Mouse (Mus musculus) midbrain, postnatal 0 days (tissue): ENCODE data around the gene Lmbrd2. TPM values are rescaled to one million over a fixed set of nuclear protein-coding genes. Genes with fewer than 3 reads are reported as not detected.
"Not testable (repeated sequence)": the region's sequence is repeated elsewhere in the genome, so short reads cannot be mapped to it uniquely, and the experiment has no call there.

Source experiments
- ATAC-seq: fragments of 200-750 bp; cut with Nextera tagmentation; 2 replicates; pipeline ENCODE4 v1.8.0; 2017; ENCODE audit warnings: moderate number of reproducible peaks, mild to moderate bottlenecking, moderate TSS enrichment, moderate library complexity; ENCODE audit not compliant: low FRiP score
- DNase-seq: peaks from one replicate; pipeline ENCODE4 v3.0.0-alpha.2; 2015; ENCODE audit warnings: low spot score
- H3K27ac ChIP-seq: fragments of 300-500 bp; sonication (generic); 2 replicates; pipeline ENCODE4 v1.5.1; 2014; ENCODE audit warnings: low read depth, mild to moderate bottlenecking, low read length, mixed read lengths
- H3K27me3 ChIP-seq: fragments of 300-500 bp; sonication (generic); 2 replicates; pipeline ENCODE4 v1.6.1; 2014; ENCODE audit warnings: low read length, control low read depth, mixed read lengths; ENCODE audit not compliant: insufficient read depth
- H3K36me3 ChIP-seq: fragments of 300-500 bp; sonication (generic); 2 replicates; pipeline ENCODE4 v1.6.1; 2014; ENCODE audit warnings: low read length, control low read depth, mixed read lengths; ENCODE audit not compliant: insufficient read depth
- H3K4me1 ChIP-seq: fragments of 300-500 bp; sonication (generic); 2 replicates; pipeline ENCODE4 v1.6.1; 2014; ENCODE audit warnings: mild to moderate bottlenecking, control low read depth, antibody characterized with exemption, low read length, mixed read lengths; ENCODE audit not compliant: insufficient read depth
- H3K4me2 ChIP-seq: fragments of 300-500 bp; sonication (generic); 2 replicates; pipeline ENCODE4 v1.6.1; 2014; ENCODE audit warnings: low read depth, mild to moderate bottlenecking, low read length, mixed read lengths; ENCODE audit not compliant: poor library complexity, severe bottlenecking
- H3K4me3 ChIP-seq: fragments of 300-500 bp; sonication (generic); 2 replicates; pipeline ENCODE4 v1.5.1; 2014; ENCODE audit warnings: low read depth, mild to moderate bottlenecking, low read length, moderate library complexity
- H3K9ac ChIP-seq: fragments of 300-500 bp; sonication (generic); replicated peaks from 2 replicates; pipeline ENCODE4 v1.6.1; 2014; ENCODE audit warnings: mild to moderate bottlenecking, low read length, moderate library complexity, mixed read lengths; ENCODE audit not compliant: poor library complexity, severe bottlenecking
- H3K9me3 ChIP-seq: fragments of 300-500 bp; sonication (generic); 2 replicates; pipeline ENCODE4 v1.6.1; 2016; ENCODE audit warnings: low read length, control low read depth
- CTCF ChIP-seq: IDR thresholded peaks from 2 replicates; pipeline ENCODE4 v1.5.1; 2016; ENCODE audit warnings: antibody characterized with exemption, mild to moderate bottlenecking
- WGBS: fragments of 180-500 bp; shearing (Covaris S2); extraction: QIAGEN DNeasy Blood & Tissue Kit; methylation state at CpG from one replicate; pipeline ENCODE4 v1.1.7; 2014; 5-methylcytosine and 5-hydroxymethylcytosine counted together
- polyA plus RNA-seq: library from polyadenylated mRNA; unstranded; fragments of >200 nt; fragmentation: Nextera tagmentation; extraction: Ambion mirVana; gene quantifications from 2 replicates; pipeline ENCODE4 v1.2.1, GENCODE M21; 2015
- total RNA-seq: library from RNA; depleted of rRNA; stranded (reverse); fragments of >200 nt; gene quantifications from 2 replicates; pipeline ENCODE4 v1.2.3, GENCODE M21; 2014; rRNA removed

The Lmbrd2 gene
- total and polyA plus RNA-seq, 2 experiments from 2014 or later: 3.3 to 20.7 TPM

DNA sequence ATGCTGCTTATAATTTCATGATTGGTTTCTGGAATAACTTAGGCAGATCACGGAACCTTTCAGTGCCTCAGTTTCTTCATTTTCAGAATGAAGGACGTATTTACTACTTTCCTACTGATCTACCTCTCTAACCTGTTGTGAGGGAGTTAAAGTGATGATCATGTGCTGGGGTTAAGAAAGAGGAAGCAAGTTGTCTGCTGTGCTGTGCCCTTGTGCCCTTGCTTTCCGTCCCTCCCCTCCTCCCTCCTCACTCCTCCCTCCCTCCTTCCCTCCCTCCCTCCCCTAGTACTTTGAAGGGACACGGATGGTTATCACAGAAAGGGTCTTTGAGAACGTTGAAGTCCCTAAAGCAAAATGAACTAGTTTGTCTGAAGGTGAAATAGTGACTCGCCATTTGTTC, 58.1 kb downstream of the Lmbrd2 start:
- no peaks in the 10 kb centered on the region for H3K9me3 ChIP-seq
- H3K4me2 ChIP-seq: no peak overlapping the region
- ATAC-seq: no peak
- H3K9ac ChIP-seq: no peak overlapping the region
- H3K27ac ChIP-seq: no peak overlapping the region
- no peak overlapping the region for H3K4me3 ChIP-seq
- peaks cover 15% of the 10 kb centered on the region for H3K36me3 ChIP-seq
- no peak for TF ChIP-seq CTCF
- H3K27me3 ChIP-seq: no peaks in the 10 kb centered on the region
- H3K4me1 ChIP-seq: no peaks in the 10 kb centered on the region
- WGBS: 64% methylated on average over 6 of the region's 6 CpGs
- no peak for DNase-seq

DNA sequence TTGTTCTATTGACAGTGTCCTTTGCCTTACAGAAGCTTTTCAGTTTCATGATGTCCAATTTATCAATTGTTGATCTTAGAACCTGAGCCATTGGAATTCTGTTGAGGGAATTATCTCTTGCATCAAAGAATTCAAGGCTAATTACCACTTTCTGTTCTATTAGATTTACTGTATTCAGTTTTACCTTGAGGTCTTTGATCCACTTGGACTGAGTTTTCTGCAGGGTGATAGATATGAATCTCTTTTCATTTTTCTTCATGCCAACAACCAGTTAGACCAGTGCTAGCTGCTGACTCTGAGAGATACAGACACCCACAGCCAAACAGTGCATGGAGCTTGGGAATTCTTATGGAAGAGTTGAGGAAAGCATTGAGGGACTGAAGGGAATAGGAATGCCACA, 71.5 kb downstream of the Lmbrd2 start:
- H3K27ac ChIP-seq: no peak overlapping the region
- H3K4me2 ChIP-seq: no peak overlapping the region
- ATAC-seq (no peak), DNase-seq (no peak)
- H3K9me3 ChIP-seq: no peaks in the 10 kb centered on the region
- H3K27me3 ChIP-seq: no peaks in the 10 kb centered on the region
- no peaks in the 10 kb centered on the region for H3K4me1 ChIP-seq
- no peak overlapping the region for H3K9ac ChIP-seq
- no peak for TF ChIP-seq CTCF
- no peaks in the 10 kb centered on the region for H3K36me3 ChIP-seq
- no peak overlapping the region for H3K4me3 ChIP-seq

GRCm38 (mm10) chr15:9213026-9213425, 72.7 kb downstream of the Lmbrd2 start:
- not testable (repeated sequence) for H3K27ac ChIP-seq, H3K4me3 ChIP-seq, H3K9me3 ChIP-seq, H3K4me1 ChIP-seq, H3K36me3 ChIP-seq, DNase-seq, H3K27me3 ChIP-seq, H3K4me2 ChIP-seq, ATAC-seq, H3K9ac ChIP-seq
- WGBS: 63% methylated on average over 3 of the region's 3 CpGs

DNA sequence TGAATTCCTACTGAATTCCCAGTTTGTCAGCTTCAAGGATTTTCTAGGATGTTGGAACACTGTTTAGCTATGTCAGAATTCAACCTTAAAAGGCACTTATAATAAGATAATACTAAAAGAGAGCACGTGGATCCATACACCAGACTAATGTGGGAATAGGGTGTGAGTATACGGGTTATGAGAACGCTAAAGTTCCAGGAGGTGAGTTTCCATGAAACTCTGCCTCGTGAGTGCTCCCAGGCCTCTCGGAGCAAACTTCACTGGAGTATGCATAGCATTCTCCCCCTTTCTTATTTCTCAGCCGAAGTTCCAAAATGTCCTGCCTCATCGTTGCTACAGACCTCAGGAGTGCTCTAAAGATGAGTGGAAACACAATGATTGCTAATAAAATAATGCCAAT, 73.1 kb downstream of the Lmbrd2 start:
- H3K4me2 ChIP-seq, H3K9ac ChIP-seq, DNase-seq, H3K4me3 ChIP-seq, H3K9me3 ChIP-seq, ATAC-seq, H3K27me3 ChIP-seq, H3K36me3 ChIP-seq, H3K27ac ChIP-seq, H3K4me1 ChIP-seq: not testable (repeated sequence)
- 92% methylated on average over 7 of the region's 7 CpGs for WGBS

DNA sequence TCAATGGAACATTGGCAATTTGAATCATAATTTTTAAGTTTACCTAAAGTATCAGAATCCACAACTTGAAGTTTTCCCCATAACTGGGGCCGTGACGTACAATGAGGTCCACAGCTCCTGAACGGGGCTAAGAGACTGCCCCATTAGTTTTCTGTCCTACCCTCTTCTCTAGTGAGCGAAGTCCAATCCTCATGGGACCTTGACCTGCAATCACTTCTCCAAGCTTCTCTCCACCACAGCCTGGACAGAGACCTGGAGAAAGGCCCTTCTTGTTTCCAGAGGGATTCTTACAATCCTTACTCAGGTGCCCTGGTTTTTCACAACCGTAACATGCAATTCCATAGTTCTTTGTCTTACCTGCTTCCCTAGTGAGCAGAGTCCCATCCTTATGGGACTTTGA, 76.1 kb downstream of the Lmbrd2 start:
- ATAC-seq: no peak
- Histone ChIP-seq H3K36me3 (no peaks in the 10 kb centered on the region), H3K27me3 (no peaks in the 10 kb centered on the region), H3K27ac (no peak overlapping the region), H3K9me3 (no peaks in the 10 kb centered on the region), H3K4me1 (no peaks in the 10 kb centered on the region), H3K9ac (no peak overlapping the region), H3K4me3 (no peak overlapping the region), H3K4me2 (no peak overlapping the region)
- no peak for DNase-seq
- 92% methylated on average over 5 of the region's 5 CpGs for WGBS
- no peak for TF ChIP-seq CTCF

GRCm38 (mm10) chr15:9230917-9231316, 90.6 kb downstream of the Lmbrd2 start:
- not testable (repeated sequence) for H3K9ac ChIP-seq, ATAC-seq, H3K4me2 ChIP-seq, H3K4me1 ChIP-seq, H3K9me3 ChIP-seq, H3K36me3 ChIP-seq, H3K27me3 ChIP-seq, H3K27ac ChIP-seq, H3K4me3 ChIP-seq
- peak; percentile 20; the same call in 1 of the 2 replicates for TF ChIP-seq CTCF
- DNase-seq: peak; percentile 2
- WGBS: 76% methylated on average over 4 of the region's 4 CpGs

DNA sequence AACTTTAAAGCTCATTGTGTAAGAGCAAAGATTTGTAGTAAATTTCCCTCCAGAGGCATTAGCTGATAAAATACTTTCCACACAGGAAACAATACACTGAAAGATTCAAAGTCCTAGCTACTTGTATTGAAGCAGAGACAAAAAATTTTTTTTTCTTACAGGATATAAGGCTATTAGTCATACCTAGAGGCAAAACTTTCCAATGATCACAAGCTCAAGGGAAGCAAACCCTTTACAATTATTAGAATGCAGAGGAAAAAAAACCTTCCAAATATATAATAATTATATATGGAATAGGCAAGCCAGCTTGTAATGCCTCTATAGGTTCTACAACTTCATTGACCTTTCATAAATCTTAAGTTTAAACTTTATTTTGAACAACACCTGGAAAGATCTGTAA, 106.0 kb downstream of the Lmbrd2 start:
- Histone ChIP-seq H3K4me3 (no peak overlapping the region), H3K36me3 (no peaks in the 10 kb centered on the region), H3K27ac (no peak overlapping the region), H3K4me2 (no peak overlapping the region), H3K9me3 (no peaks in the 10 kb centered on the region), H3K9ac (no peak overlapping the region), H3K27me3 (no peaks in the 10 kb centered on the region), H3K4me1 (no peaks in the 10 kb centered on the region)
- ATAC-seq: no peak
- no peak for TF ChIP-seq CTCF
- no peak for DNase-seq

Other genes starting within 250 kb of the Lmbrd2 start
- gene Ranbp3l, start 172.6 kb upstream of the Lmbrd2 start, total RNA-seq: 14.5 and 29.5 TPM in 2 replicates
- 15.0 and 15.5 TPM in 2 replicates for gene Ranbp3l, start 172.6 kb upstream of the Lmbrd2 start, polyA plus RNA-seq
- 33.7 and 34.3 TPM in 2 replicates for gene Nadk2, start 69.3 kb upstream of the Lmbrd2 start, total RNA-seq
- gene Nadk2, start 69.3 kb upstream of the Lmbrd2 start, polyA plus RNA-seq: 28.9 and 29.9 TPM in 2 replicates
- 7.7 and 9.3 TPM in 2 replicates for gene Skp2, start 14.9 kb downstream of the Lmbrd2 start, total RNA-seq
- gene Skp2, start 14.9 kb downstream of the Lmbrd2 start, polyA plus RNA-seq: 7.8 and 7.9 TPM in 2 replicates
- gene Ugt3a1, start 136.3 kb downstream of the Lmbrd2 start, total RNA-seq: not detected in 2 replicates
- not detected in 2 replicates for gene Ugt3a1, start 136.3 kb downstream of the Lmbrd2 start, polyA plus RNA-seq
- not detected in 2 replicates for gene Ugt3a2, start 195.0 kb downstream of the Lmbrd2 start, total RNA-seq
- gene Ugt3a2, start 195.0 kb downstream of the Lmbrd2 start, polyA plus RNA-seq: not detected in 2 replicates